Mouse (Mus musculus) CH12.LX (cell line): Measurements from ENCODE around the gene Dcaf10. TPM values are rescaled to one million over a fixed set of nuclear protein-coding genes. Genes with fewer than 3 reads are reported as not detected.

Experiments used
- DNase-seq: peaks from one replicate; pipeline ENCODE4 v3.0.0-alpha.2; 2013; ENCODE audit errors: extremely low read depth
- H3K27ac ChIP-seq: 2 replicates; pipeline ENCODE4 v1.5.1; 2012; ENCODE audit warnings: low read depth, mild to moderate bottlenecking, control low read depth, moderate library complexity; ENCODE audit not compliant: insufficient read depth
- H3K27me3 ChIP-seq: replicated peaks from 2 replicates; pipeline ENCODE3; 2012; ENCODE audit warnings: inconsistent platforms
- H3K36me3 ChIP-seq, 2 experiments: replicated peaks in 1 of 2; 2 replicates each; pipeline versions ENCODE3 to v1.6.1; 2012; ENCODE audit warnings: inconsistent platforms in 1 of 2, low read length in 1 of 2, mild to moderate bottlenecking in 1 of 2, mixed read lengths in 1 of 2, moderate library complexity in 1 of 2; ENCODE audit not compliant: control insufficient read depth in 1 of 2, insufficient read depth in 1 of 2
- H3K4me1 ChIP-seq, 2 experiments: 2 replicates each; pipeline ENCODE4 v1.6.1; 2012; ENCODE audit warnings: inconsistent platforms in 1 of 2, moderate library complexity in 1 of 2; ENCODE audit not compliant: insufficient read depth in 2 of 2, control insufficient read depth in 1 of 2
- H3K4me2 ChIP-seq: 2 replicates; pipeline ENCODE4 v1.6.1; 2012; ENCODE audit warnings: low read depth, mild to moderate bottlenecking, control low read depth; ENCODE audit not compliant: poor library complexity, insufficient read depth, severe bottlenecking
- H3K4me3 ChIP-seq, 3 experiments: fragments of 150-350 bp in 1 of 3; sonication (generic) in 1 of 3; replicated peaks in 1 of 3; 2 replicates each; pipeline versions ENCODE3 to v1.5.1; 2011 to 2012; ENCODE audit warnings: low read depth in 2 of 3, low read length in 2 of 3, mild to moderate bottlenecking in 2 of 3, moderate library complexity in 2 of 3, control low read depth in 1 of 3, improper control_type of control experiment in 1 of 3, inconsistent platforms in 1 of 3, mixed read lengths in 1 of 3; ENCODE audit not compliant: poor library complexity in 1 of 3
- H3K79me2 ChIP-seq: replicated peaks from 2 replicates; pipeline ENCODE4 v1.6.1; 2012; ENCODE audit warnings: mild to moderate bottlenecking, moderate library complexity; ENCODE audit not compliant: control insufficient read depth, poor library complexity, insufficient read depth, severe bottlenecking; ENCODE audit errors: extremely low read depth
- H3K9ac ChIP-seq: 2 replicates; pipeline ENCODE4 v1.6.1; 2012; ENCODE audit warnings: low read depth, mild to moderate bottlenecking, control low read depth, moderate library complexity; ENCODE audit not compliant: insufficient read depth
- H3K9me3 ChIP-seq: replicated peaks from 2 replicates; pipeline ENCODE3; 2012; ENCODE audit warnings: low read length, inconsistent platforms, mixed read lengths
- BHLHE40 ChIP-seq: IDR thresholded peaks from 2 replicates; pipeline ENCODE4 v1.6.1; 2011; ENCODE audit warnings: mild to moderate bottlenecking, low read depth, low read length, improper control_type of control experiment
- CHD1 ChIP-seq: IDR thresholded peaks from 2 replicates; pipeline ENCODE4 v1.6.1; 2012; ENCODE audit warnings: low read depth, low read length, improper control_type of control experiment, inconsistent platforms
- CTCF ChIP-seq, 2 experiments: IDR thresholded peaks in 1 of 2; conservative IDR thresholded peaks in 1 of 2; 2 replicates each; pipeline ENCODE4 v1.5.1; 2011 to 2012; ENCODE audit warnings: low read depth in 2 of 2, low read length in 2 of 2, improper control_type of control experiment in 1 of 2, inconsistent platforms in 1 of 2, mild to moderate bottlenecking in 1 of 2, moderate library complexity in 1 of 2
- GABPA ChIP-seq: IDR thresholded peaks from 2 replicates; pipeline ENCODE4 v1.6.1; 2012; ENCODE audit warnings: low read depth, low read length, improper control_type of control experiment, inconsistent platforms; ENCODE audit not compliant: insufficient replicate concordance
- JUN ChIP-seq: IDR thresholded peaks from 2 replicates; pipeline ENCODE4 v1.6.1; 2011; ENCODE audit warnings: low read depth, mild to moderate bottlenecking, low read length, improper control_type of control experiment, moderate library complexity; ENCODE audit not compliant: insufficient read depth
- JUND ChIP-seq: conservative IDR thresholded peaks from 2 replicates; pipeline ENCODE4 v1.6.1; 2011; ENCODE audit warnings: low read depth, low read length, improper control_type of control experiment
- KAT2A ChIP-seq: IDR thresholded peaks from 2 replicates; pipeline ENCODE4 v1.6.1; 2012; ENCODE audit warnings: low read length, improper control_type of control experiment, inconsistent platforms; ENCODE audit not compliant: insufficient replicate concordance
- MAZ ChIP-seq: IDR thresholded peaks from 2 replicates; pipeline ENCODE4 v1.6.1; 2012; ENCODE audit warnings: low read depth, mild to moderate bottlenecking, inconsistent platforms, low read length, improper control_type of control experiment, moderate library complexity
- MXI1 ChIP-seq: IDR thresholded peaks from 2 replicates; pipeline ENCODE4 v1.6.1; 2011; ENCODE audit warnings: mild to moderate bottlenecking, low read depth, low read length, improper control_type of control experiment
- NELFE ChIP-seq: IDR thresholded peaks from 2 replicates; pipeline ENCODE4 v1.6.1; 2011; ENCODE audit warnings: low read depth, low read length, improper control_type of control experiment
- NRF1 ChIP-seq: IDR thresholded peaks from 2 replicates; pipeline ENCODE4 v1.6.1; 2014; ENCODE audit warnings: low read depth, mild to moderate bottlenecking, inconsistent platforms, low read length, improper control_type of control experiment, moderate library complexity
- RAD21 ChIP-seq: IDR thresholded peaks from 2 replicates; pipeline ENCODE4 v1.6.1; 2011; ENCODE audit warnings: low read depth, mild to moderate bottlenecking, low read length, improper control_type of control experiment, moderate library complexity
- UBTF ChIP-seq: IDR thresholded peaks from 2 replicates; pipeline ENCODE4 v1.6.1; 2012; ENCODE audit warnings: low read depth, mild to moderate bottlenecking, inconsistent platforms, low read length, improper control_type of control experiment, moderate library complexity
- USF1 ChIP-seq: IDR thresholded peaks from 2 replicates; pipeline ENCODE4 v1.6.1; 2014; ENCODE audit warnings: low read depth, mild to moderate bottlenecking, inconsistent platforms, low read length, improper control_type of control experiment
- USF2 ChIP-seq: conservative IDR thresholded peaks from 2 replicates; pipeline ENCODE4 v1.6.1; 2011; ENCODE audit warnings: low read depth, low read length, improper control_type of control experiment
- ZMIZ1 ChIP-seq: IDR thresholded peaks from 2 replicates; pipeline ENCODE4 v1.6.1; 2012; ENCODE audit warnings: low read depth, mild to moderate bottlenecking, inconsistent platforms, low read length, improper control_type of control experiment
- ZNF384 ChIP-seq: IDR thresholded peaks from 2 replicates; pipeline ENCODE4 v1.6.1; 2012; ENCODE audit warnings: low read depth, low read length, improper control_type of control experiment, inconsistent platforms
- dilution Hi-C: fragments of 300-500 bp; cut with MboI; formaldehyde crosslinking; loops from 2 replicates; pipeline ENCODE4 v1.14.3; 2020; ENCODE audit warnings: low sequenced_read_pairs; ENCODE audit not compliant: extremely low pct_unique_long_range_greater_than_20kb, extremely low pct_ligation_motif_present
- in situ Hi-C: fragments of 300-500 bp; cut with MboI; formaldehyde crosslinking; loops from 3 replicates; pipeline ENCODE4 v1.14.3; 2019; ENCODE audit warnings: low sequenced_read_pairs, low pct_ligation_motif_present, low pct_unique_long_range_greater_than_20kb, mixed read lengths
- polyA plus RNA-seq: library from polyadenylated mRNA; unstranded; fragments of >175 nt; gene quantifications from 2 replicates; pipeline ENCODE4 v1.2.1, GENCODE M21; 2012; ENCODE audit warnings: low read depth; ENCODE audit not compliant: insufficient read length
- total RNA-seq, 2 experiments: library from RNA; depleted of rRNA; stranded (reverse); fragments of 300-350 nt in 1 of 2; fragments of >200 nt in 1 of 2; gene quantifications; 2 replicates each; pipeline ENCODE4 v1.2.3; 2012 to 2014

The Dcaf10 gene
- total and polyA plus RNA-seq, 3 experiments: 6.8 to 11.6 (median 11.1) TPM

DNA sequence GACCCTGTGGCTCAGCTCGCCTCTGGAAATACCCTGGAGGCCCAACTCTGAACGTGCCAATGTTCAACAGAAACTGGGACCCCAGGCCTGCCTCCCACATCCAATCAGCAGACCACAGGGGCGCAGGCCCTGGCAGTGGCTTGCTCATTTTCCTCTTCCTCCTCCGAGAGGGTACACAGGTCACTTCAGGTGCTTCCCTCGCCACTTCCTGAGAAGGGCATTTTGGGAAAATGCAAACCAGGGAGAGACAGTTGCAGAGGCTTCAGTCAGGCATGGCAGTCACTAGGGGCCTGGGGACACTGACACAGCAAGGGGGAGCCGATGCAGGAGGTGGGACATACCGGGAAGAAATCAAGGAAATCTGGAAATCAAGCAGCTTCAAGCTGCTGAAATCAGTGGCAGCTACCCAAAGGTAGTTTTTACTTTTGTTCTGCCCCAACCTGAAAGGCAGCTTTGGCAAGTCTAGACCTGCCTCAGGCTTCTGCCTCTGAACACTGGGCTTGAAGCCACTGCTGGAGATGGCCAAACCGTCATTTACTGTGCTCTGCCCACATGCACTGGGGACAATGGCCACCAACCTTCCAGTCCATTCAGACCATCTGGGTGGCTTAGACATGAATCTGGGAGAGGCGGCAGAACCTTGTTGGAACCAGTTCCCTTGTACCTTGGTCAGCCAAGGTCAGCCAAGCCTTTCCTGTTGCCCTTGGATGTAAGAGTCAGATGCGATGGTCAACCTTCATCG is 79.8 kb downstream of the Dcaf10 start (continued):
- TF ChIP-seq ZNF384 (no peak), BHLHE40 (peak; percentile 78), USF1 (no peak), USF2 (no peak), JUND (no peak), GABPA (no peak), CTCF (conservative IDR thresholded peaks at IDR 0.05 in 1 of 2, IDR thresholded peaks at IDR 0.05 in 1 of 2; ENCODE audit: low read depth in 2 of 2, low read length in 2 of 2) (peak in 1 of 2 experiments; percentile 4; a peak in 1 of 4 replicates), MAZ (0 out of 2 replicates have a peak, but pooled peaks have one; percentile 66), CHD1 (peak; percentile 98), ZMIZ1 (no peak; the same call in 1 of the 2 replicates), UBTF (no peak), NRF1 (peak; percentile 56; the same call in 1 of the 2 replicates)

DNA sequence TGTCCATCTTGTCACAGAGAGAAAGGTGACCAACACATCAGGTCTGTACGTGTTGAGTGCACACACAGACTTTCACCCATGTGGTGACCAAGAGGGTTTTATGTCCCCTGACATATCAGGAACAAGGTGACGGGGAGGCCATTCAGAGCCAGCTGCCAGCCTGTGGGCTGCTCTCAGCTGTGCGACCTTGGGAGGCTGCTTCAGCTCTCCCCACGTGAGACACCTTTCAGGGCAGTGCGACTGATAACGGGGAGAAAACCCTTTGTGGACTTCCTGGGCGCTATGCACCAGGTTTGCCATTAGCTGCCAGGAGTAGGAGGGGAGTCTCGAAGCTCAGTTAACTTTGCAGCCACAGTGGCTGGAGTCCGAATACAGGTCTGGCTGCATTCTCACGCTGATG is 80.7 kb downstream of the Dcaf10 start:
- TF ChIP-seq KAT2A: no peak
- no peak for TF ChIP-seq CTCF (conservative IDR thresholded peaks at IDR 0.05 in 1 of 2, IDR thresholded peaks at IDR 0.05 in 1 of 2; ENCODE audit: low read depth in 2 of 2, low read length in 2 of 2)
- TF ChIP-seq JUN: no peak
- TF ChIP-seq MAZ: no peak
- no peak for TF ChIP-seq GABPA
- TF ChIP-seq UBTF: no peak
- no peak for TF ChIP-seq RAD21
- TF ChIP-seq NRF1: no peak
- TF ChIP-seq ZMIZ1: no peak
- TF ChIP-seq NELFE: no peak
- no peak for TF ChIP-seq USF1
- TF ChIP-seq MXI1: no peak
- in situ Hi-C loops (no loop called here), dilution Hi-C loops (no loop called here)
- Histone ChIP-seq H3K4me1 (peaks cover 23 to 57% of the 10 kb centered on the region in 2 experiments), H3K36me3 (peaks cover 0 to 50% of the 10 kb centered on the region in 2 experiments), H3K9me3 (no peaks in the 10 kb centered on the region), H3K27ac (no peak overlapping the region), H3K79me2 (no peaks in the 10 kb centered on the region), H3K4me2 (no peak overlapping the region), H3K4me3 (no peak overlapping the region), H3K9ac (no peak overlapping the region), H3K27me3 (no peaks in the 10 kb centered on the region)
- no peak for DNase-seq
